Mouse (Mus musculus): ENCODE data around the gene Inpp5e. TPM values are rescaled to one million over a fixed set of nuclear protein-coding genes. Genes with fewer than 3 reads are reported as not detected.

Inpp5e gene
- 36.5 TPM for polyA plus RNA-seq (2017; shearing (Covaris generic))

GRCm38 (mm10) chr2:26408515-26409356, at the start of gene Inpp5e:
Inpp5e (minus strand) TSS chr2:26409203.

GRCm38 (mm10) chr2:26444946-26445665, 36.1 kb upstream of the Inpp5e start, which contains the start of gene Sec16a:
Sec16a (minus strand) TSS chr2:26445216.

GRCm38 (mm10) chr2:26389154-26389690, 19.8 kb downstream of the Inpp5e start, which contains the start of the genes Entr1 and Pmpca:
Entr1 (minus strand) TSS chr2:26389316.
Pmpca (plus strand) TSS chr2:26389339.

GRCm38 (mm10) chr2:26380131-26380771, 28.8 kb downstream of the Inpp5e start, which contains the start of gene Snapc4:
Snapc4 (minus strand) TSS chr2:26380653.

GRCm38 (mm10) chr2:26360772-26361171, 48.2 kb downstream of the Inpp5e start, which contains the start of gene Card9:
Card9 (minus strand) TSS chr2:26360918.

GRCm38 (mm10) chr2:26351358-26352290, 57.4 kb downstream of the Inpp5e start, which contains the start of gene Dnlz:
Dnlz (minus strand) TSS chr2:26352110.

Other genes with a start within 250 kb of the Inpp5e start
- gene Lhx3, start 200.9 kb downstream of the Inpp5e start, polyA plus RNA-seq (2017; shearing (Covaris generic)) = not detected
- gene Qsox2, start 171.7 kb downstream of the Inpp5e start, polyA plus RNA-seq (2017; shearing (Covaris generic)) = 11.5 TPM
- 0.05 TPM for gene Ccdc187, start 114.6 kb downstream of the Inpp5e start, polyA plus RNA-seq (2017; shearing (Covaris generic))
- 10.5 TPM for gene Gpsm1, start 93.7 kb downstream of the Inpp5e start, polyA plus RNA-seq (2017; shearing (Covaris generic))
- 20.6 TPM for gene Dnlz, start 57.1 kb downstream of the Inpp5e start, polyA plus RNA-seq (2017; shearing (Covaris generic))
- 3.4 TPM for gene Card9, start 48.3 kb downstream of the Inpp5e start, polyA plus RNA-seq (2017; shearing (Covaris generic))
- 60.2 TPM for gene Snapc4, start 28.6 kb downstream of the Inpp5e start, polyA plus RNA-seq (2017; shearing (Covaris generic))
- gene Entr1, start 19.9 kb downstream of the Inpp5e start, polyA plus RNA-seq (2017; shearing (Covaris generic)) = 174 TPM
- gene Pmpca, start 19.9 kb downstream of the Inpp5e start, polyA plus RNA-seq (2017; shearing (Covaris generic)) = 108 TPM
- gene Sec16a, start 36.0 kb upstream of the Inpp5e start, polyA plus RNA-seq (2017; shearing (Covaris generic)) = 54.4 TPM
- gene Notch1, start 107.5 kb upstream of the Inpp5e start, polyA plus RNA-seq (2017; shearing (Covaris generic)) = 46.3 TPM
- 0.87 TPM for gene Egfl7, start 170.8 kb upstream of the Inpp5e start, polyA plus RNA-seq (2017; shearing (Covaris generic))
- gene Gm20532, start 177.4 kb upstream of the Inpp5e start, polyA plus RNA-seq (2017; shearing (Covaris generic)) = not detected
- 21.1 TPM for gene Agpat2, start 195.2 kb upstream of the Inpp5e start, polyA plus RNA-seq (2017; shearing (Covaris generic))
- 5.0 TPM for gene Fam69b, start 219.3 kb upstream of the Inpp5e start, polyA plus RNA-seq (2017; shearing (Covaris generic))